Mouse (Mus musculus) testis, adult 2 months (tissue): ENCODE measurements around the gene Gpc6.

Experiments used
- CTCF ChIP-seq: fragments of 200-500 bp; IDR thresholded peaks from 2 replicates; pipeline ENCODE4 v1.5.1; 2012; ENCODE audit warnings: low read depth, mild to moderate bottlenecking, inconsistent platforms, low read length, moderate library complexity; ENCODE audit not compliant: control insufficient read depth, insufficient read depth, insufficient replicate concordance
- POLR2A ChIP-seq: fragments of 200-500 bp; IDR thresholded peaks from 2 replicates; pipeline ENCODE4 v1.6.1; 2012; ENCODE audit warnings: low read depth, mild to moderate bottlenecking, inconsistent platforms, low read length, moderate library complexity; ENCODE audit not compliant: control insufficient read depth

DNA sequence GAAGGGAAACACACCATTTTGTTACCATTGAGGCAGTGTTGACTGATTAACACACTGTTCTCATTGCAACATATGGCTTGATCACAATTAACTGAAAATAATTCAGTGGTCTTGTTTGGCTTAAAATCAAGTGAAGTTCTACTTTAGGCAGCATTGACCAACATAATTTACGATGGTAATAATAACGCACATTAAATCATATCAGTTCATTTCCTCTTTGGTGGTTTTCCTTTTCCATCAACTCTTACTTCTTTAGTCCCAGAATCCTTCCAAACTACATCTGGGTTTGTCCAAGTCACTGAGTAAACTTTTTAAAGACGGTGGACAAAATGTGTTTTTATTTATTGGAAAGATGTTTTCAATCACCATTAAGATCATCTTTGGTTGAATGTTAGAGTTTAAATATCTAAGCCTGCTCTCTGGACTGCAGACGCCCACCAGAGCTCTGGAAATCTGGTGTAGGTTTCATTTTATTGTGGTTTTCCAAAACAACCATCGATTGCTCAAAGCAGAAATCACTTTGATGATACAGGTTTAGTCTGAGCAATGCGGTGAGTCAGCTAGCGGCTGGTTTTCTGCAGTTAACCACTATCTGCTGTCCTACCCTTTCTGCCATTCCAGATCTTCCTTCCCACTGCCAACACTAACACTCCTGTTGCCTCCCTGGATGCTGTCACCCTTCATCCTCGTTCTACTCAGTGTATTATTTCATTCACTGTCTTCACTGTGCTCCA lies 314.7 kb downstream of the Gpc6 start:
- TF ChIP-seq CTCF (no peak), POLR2A (no peak)
